Mouse (Mus musculus) myocyte (in vitro differentiated cells): ENCODE measurements around the gene Vti1a.

Experiments used
- MYOG ChIP-seq, 3 experiments: IDR thresholded peaks; one replicate each; pipeline ENCODE4 v1.6.1; 2011; ENCODE audit warnings: control low read depth in 2 of 3, low read depth in 2 of 3, mild to moderate bottlenecking in 2 of 3; ENCODE audit not compliant: insufficient read length in 2 of 3, control insufficient read depth in 1 of 3, insufficient read depth in 1 of 3
- POLR2A ChIP-seq: IDR thresholded peaks from one replicate; pipeline ENCODE4 v1.6.1; 2011; ENCODE audit warnings: low read depth, mild to moderate bottlenecking, control low read depth, moderate library complexity; ENCODE audit not compliant: insufficient read length
- USF1 ChIP-seq: IDR thresholded peaks from one replicate; pipeline ENCODE4 v1.6.1; 2011; ENCODE audit warnings: low read depth, mild to moderate bottlenecking, control low read depth, moderate library complexity

DNA sequence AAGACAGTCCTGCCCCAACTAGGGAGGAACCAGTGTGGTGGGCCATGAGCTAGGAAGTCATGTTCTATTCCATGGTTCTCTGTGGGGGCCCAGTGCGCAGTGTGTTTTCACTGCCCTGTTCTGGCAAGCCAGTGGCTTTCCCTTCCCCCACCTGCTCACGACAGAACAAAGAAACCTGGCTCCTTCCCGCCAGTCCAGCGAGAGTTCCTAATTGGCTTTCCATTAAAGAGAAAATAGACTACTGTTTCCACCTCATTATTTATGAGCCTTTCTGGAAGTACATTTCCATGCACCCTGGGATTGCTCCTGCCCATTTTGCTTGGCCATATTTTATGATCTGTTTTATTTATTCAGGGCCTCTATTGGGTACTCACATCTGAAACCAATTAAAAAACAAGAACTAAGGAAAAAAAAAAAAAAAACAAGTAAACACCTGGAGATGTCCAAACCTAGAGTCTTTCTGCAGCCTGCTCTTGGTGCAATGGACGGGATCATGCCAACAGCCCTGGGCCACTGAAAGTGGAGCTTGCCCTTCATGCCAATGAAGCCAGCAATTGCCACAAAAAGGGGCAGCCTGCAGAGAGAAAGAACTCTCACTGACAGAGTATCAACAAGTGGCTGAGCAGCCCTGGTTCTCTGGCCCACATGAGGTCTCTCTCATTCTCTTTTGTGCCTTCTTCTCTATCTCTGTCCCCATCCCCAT lies 346.6 kb downstream of the Vti1a start:
- TF ChIP-seq USF1: no peak
- no peak for TF ChIP-seq POLR2A
- TF ChIP-seq MYOG (IDR thresholded peaks at IDR 0.05; ENCODE audit: control insufficient read depth in 1 of 3, insufficient read depth in 1 of 3, insufficient read length in 2 of 3, low read depth in 2 of 3): no peak
